Mouse (Mus musculus) cerebellum, adult 2 months (tissue): ENCODE measurements around the gene Atf6. TPM values are rescaled to one million over a fixed set of nuclear protein-coding genes. Genes with fewer than 3 reads are reported as not detected.

Experiments
- DNase-seq, 2 experiments: peaks; one replicate each; pipeline ENCODE4 v3.0.0; 2021
- H3K27ac ChIP-seq: fragments of 200-500 bp; 2 replicates; pipeline ENCODE4 v1.5.1; 2012; ENCODE audit warnings: low read length, control low read depth, inconsistent platforms; ENCODE audit not compliant: insufficient read depth
- H3K27me3 ChIP-seq: fragments of 200-500 bp; 2 replicates; pipeline ENCODE4 v1.6.1; 2012; ENCODE audit warnings: inconsistent platforms, mild to moderate bottlenecking, low read length, moderate library complexity; ENCODE audit not compliant: control insufficient read depth, insufficient read depth
- H3K4me1 ChIP-seq: fragments of 200-500 bp; 2 replicates; pipeline ENCODE4 v1.6.1; 2011; ENCODE audit warnings: low read length; ENCODE audit not compliant: control insufficient read depth, insufficient read depth
- H3K4me3 ChIP-seq: fragments of 200-500 bp; replicated peaks from 2 replicates; pipeline ENCODE3; 2011; ENCODE audit warnings: mild to moderate bottlenecking, low read depth, low read length, control low read depth; ENCODE audit not compliant: insufficient read depth
- CTCF ChIP-seq: fragments of 200-500 bp; IDR thresholded peaks from 2 replicates; pipeline ENCODE4 v1.5.1; 2011; ENCODE audit warnings: low read depth, mild to moderate bottlenecking, control low read depth, low read length, moderate library complexity, borderline replicate concordance; ENCODE audit not compliant: insufficient read depth
- POLR2A ChIP-seq: fragments of 200-500 bp; IDR thresholded peaks from 2 replicates; pipeline ENCODE4 v1.6.1; 2011; ENCODE audit warnings: low read length, control low read depth, borderline replicate concordance; ENCODE audit not compliant: insufficient read depth
- WGBS: fragments of 180-500 bp; shearing (Covaris S2); methylation state at CpG from one replicate; pipeline ENCODE4 v1.1.7; 2018; 5-methylcytosine and 5-hydroxymethylcytosine counted together
- polyA plus RNA-seq: library from polyadenylated mRNA; depleted of rRNA; stranded (reverse); fragments of >200 nt; gene quantifications from 2 replicates; pipeline ENCODE4 v1.2.3, GENCODE M21; 2012

The Atf6 gene
- polyA plus RNA-seq, 1 experiment = 19.1 TPM

GRCm38 (mm10) chr1:170702263-170702662 is 165.3 kb downstream of the Atf6 start:
- Histone ChIP-seq H3K27me3 (no peaks in the 10 kb centered on the region), H3K27ac (no peak overlapping the region), H3K4me3 (no peak overlapping the region), H3K4me1 (peaks cover 2% of the 10 kb centered on the region; the same call in 1 of the 2 replicates)
- TF ChIP-seq POLR2A (no peak), CTCF (no peak)
- 70% methylated on average over 2 of the region's 2 CpGs for WGBS
- no peak for DNase-seq

- no peak overlapping the region for H3K27ac ChIP-seq
- DNase-seq = no peak
- H3K4me1 ChIP-seq = peaks cover 2% of the 10 kb centered on the region; the same call in 1 of the 2 replicates
- TF ChIP-seq CTCF (no peak), POLR2A (no peak)
- no peaks in the 10 kb centered on the region for H3K27me3 ChIP-seq
- 88% methylated on average over 8 of the region's 8 CpGs for WGBS
- H3K4me3 ChIP-seq = no peak overlapping the region
Observed at GRCm38 (mm10) chr1:170701582-170701981, 166.0 kb downstream of the Atf6 start.

- no peak overlapping the region for H3K27ac ChIP-seq
Observed at GRCm38 (mm10) chr1:170701178-170701577, 166.4 kb downstream of the Atf6 start.

GRCm38 (mm10) chr1:170700496-170701027 is 167.0 kb downstream of the Atf6 start:
- no peak overlapping the region for H3K27ac ChIP-seq
- TF ChIP-seq CTCF (no peak), POLR2A (no peak)
- no peak for DNase-seq
- H3K4me3 ChIP-seq = no peak overlapping the region
- 90% methylated on average over 3 of the region's 3 CpGs for WGBS
- H3K27me3 ChIP-seq = no peaks in the 10 kb centered on the region
- H3K4me1 ChIP-seq = peaks cover 2% of the 10 kb centered on the region; the same call in 1 of the 2 replicates

More at GRCm38 (mm10) chr1:170701178-170701577, 166.4 kb downstream of the Atf6 start:
- Histone ChIP-seq H3K4me1 (peaks cover 2% of the 10 kb centered on the region; the same call in 1 of the 2 replicates), H3K27me3 (no peaks in the 10 kb centered on the region), H3K4me3 (no peak overlapping the region)
- WGBS = 58% methylated on average over 3 of the region's 3 CpGs
- no peak for DNase-seq
- TF ChIP-seq POLR2A = no peak
- TF ChIP-seq CTCF = no peak

- H3K27me3 ChIP-seq = no peaks in the 10 kb centered on the region
- no peak for DNase-seq
- no peak overlapping the region for H3K27ac ChIP-seq
- TF ChIP-seq CTCF (no peak), POLR2A (no peak)
- 87% methylated on average over 9 of the region's 9 CpGs for WGBS
- peaks cover 7% of the 10 kb centered on the region; the same call in 1 of the 2 replicates for H3K4me1 ChIP-seq
- H3K4me3 ChIP-seq = no peak overlapping the region
Observed at GRCm38 (mm10) chr1:170699553-170699952, 168.0 kb downstream of the Atf6 start.

GRCm38 (mm10) chr1:170698771-170699170 is 168.8 kb downstream of the Atf6 start:
- 45% methylated on average over 3 of the region's 3 CpGs for WGBS
- TF ChIP-seq CTCF (no peak), POLR2A (no peak)

GRCm38 (mm10) chr1:170697771-170698356 is 169.7 kb downstream of the Atf6 start:
- TF ChIP-seq POLR2A (no peak), CTCF (no peak)
- no peak for DNase-seq
- Histone ChIP-seq H3K27me3 (no peaks in the 10 kb centered on the region), H3K27ac (no peak overlapping the region), H3K4me3 (no peak overlapping the region), H3K4me1 (peaks cover 7% of the 10 kb centered on the region; the same call in 1 of the 2 replicates)
- 74% methylated on average over 7 of the region's 7 CpGs for WGBS

More at GRCm38 (mm10) chr1:170698771-170699170, 168.8 kb downstream of the Atf6 start:
- H3K27me3 ChIP-seq = no peaks in the 10 kb centered on the region
- peaks cover 7% of the 10 kb centered on the region; the same call in 1 of the 2 replicates for H3K4me1 ChIP-seq
- H3K4me3 ChIP-seq = no peak overlapping the region
- H3K27ac ChIP-seq = no peak overlapping the region
- DNase-seq = no peak

- Histone ChIP-seq H3K4me1 (peaks cover 7% of the 10 kb centered on the region; the same call in 1 of the 2 replicates), H3K4me3 (no peak overlapping the region), H3K27ac (no peak overlapping the region), H3K27me3 (no peaks in the 10 kb centered on the region)
- WGBS = 94% methylated on average over 8 of the region's 8 CpGs
- no peak for DNase-seq
- TF ChIP-seq CTCF (no peak), POLR2A (no peak)
Observed at GRCm38 (mm10) chr1:170696996-170697395, 170.6 kb downstream of the Atf6 start.
